Mouse (Mus musculus) regulatory T cell (primary cell): ENCODE measurements around the gene Polr2c.

ENCODE experiments used
- in situ Hi-C: fragments of 300-600 bp; cut with MboI, MseI; formaldehyde crosslinking; loops from one replicate; pipeline ENCODE4 v1.15.1; 2025; ENCODE audit warnings: high pct_unique_total_duplicates

Polr2c gene

DNA sequence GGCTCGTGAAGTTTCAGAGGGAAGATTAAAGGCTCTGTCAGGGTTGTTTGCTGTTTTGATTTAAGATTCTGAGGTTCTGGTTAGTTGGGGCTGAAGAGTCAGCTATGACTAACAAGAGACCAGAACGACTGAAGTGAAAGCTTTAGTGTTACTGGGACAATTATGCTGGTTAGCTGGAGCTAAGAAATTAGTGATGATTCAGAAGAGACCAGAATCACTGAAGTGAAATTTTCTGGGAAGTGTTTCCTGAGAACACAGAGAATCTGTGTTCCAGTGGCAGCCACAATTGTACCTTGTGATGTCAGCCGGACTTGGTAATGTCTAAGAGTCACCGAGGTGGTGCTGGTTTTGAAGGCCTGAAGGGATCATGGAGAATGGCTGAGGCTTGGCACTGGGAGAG lies 23.5 kb downstream of the Polr2c start:
- in situ Hi-C loops: no loop called here

DNA sequence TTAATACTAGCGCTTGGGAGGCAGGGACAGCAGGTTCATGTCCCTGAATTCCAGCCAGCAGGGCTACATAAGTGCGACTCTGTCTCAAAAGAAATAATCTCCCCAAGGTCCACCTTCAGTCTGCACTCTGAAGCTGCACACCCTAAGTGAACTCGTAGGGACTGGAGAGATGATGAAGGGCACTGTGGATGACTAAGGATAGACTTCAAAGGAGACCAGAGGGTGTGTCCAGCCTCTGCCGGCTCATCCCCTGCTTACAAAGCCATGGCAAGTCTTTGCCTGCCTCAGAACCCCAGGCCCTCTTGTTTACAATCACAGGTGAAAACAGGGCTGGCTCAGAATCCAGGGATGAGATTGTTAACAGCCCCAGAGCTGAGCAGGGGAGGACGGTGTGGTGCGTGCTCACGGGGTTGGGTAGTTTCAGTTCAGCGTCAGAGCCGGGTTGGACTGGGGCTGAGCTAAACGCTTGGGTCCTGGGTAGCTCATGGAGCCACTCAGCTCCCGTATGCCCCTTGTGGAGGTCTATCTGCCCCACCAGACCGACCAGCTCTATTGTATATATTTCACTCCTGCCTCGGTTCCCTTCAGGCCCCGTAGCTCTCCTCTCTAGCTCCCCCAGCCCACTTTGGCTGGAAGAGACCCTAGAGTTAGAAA lies 31.3 kb downstream of the Polr2c start:
- in situ Hi-C loops: no loop called here

DNA sequence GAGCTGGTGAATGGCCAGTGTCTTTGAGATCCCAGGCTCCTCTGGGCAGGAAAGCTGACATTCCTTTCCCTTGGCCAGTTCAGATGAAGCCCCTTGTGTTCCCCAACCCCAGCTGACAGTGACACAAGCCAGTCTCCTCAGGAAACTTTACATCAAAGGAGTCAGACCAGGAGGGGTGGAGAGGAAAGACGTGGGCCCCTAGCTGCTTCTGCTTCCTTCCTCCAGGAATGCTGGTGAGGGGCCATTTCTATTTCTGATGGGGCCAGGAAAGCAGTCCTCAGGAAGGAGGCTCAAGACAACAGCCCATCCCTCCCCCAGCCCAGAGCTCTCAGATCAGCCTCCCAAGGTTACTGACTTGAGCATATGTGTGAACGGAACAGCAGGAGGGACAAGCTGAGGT lies 35.7 kb downstream of the Polr2c start:
- in situ Hi-C loops: no loop called here

DNA sequence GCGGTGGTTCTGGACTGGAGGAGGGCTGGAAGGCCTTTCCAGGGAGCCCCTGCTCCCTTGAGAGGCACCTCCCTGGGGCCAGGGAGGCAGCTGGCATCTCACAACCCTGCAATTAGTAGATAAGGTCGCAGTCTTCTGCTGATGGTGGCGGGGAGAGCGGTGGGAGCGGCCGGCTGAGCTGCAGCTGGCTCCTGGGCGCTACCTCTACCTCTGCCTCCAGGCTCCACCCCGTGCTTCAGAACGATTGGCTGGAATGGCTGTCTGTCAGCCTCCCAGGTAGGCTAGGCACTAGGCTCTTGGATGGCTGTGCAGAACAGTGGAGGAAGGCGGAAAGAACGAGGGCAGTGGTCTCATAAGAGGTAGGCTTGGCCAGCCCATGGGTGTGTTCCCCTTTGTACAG lies 42.0 kb downstream of the Polr2c start:
- in situ Hi-C loops: no loop called here

DNA sequence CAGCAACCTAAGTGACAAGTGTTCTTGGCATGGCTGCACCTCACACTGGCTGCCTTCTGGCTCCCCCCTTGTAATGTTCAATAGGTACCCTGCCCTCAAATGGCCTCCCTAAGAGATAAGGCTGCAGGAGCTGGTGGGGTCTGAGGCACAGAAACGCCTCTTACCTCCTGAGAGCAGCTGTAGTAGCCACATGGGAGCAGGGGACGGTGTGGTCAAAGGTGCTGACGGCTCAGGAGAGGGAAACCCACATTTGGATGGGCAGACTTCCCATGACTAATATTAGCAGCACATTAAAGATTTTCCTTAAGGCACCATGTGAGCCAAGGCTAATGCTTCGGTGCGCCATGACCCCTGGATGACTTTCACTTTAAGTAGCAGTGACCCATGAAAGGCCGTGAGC lies 43.4 kb downstream of the Polr2c start:
- in situ Hi-C loops: no loop called here

DNA sequence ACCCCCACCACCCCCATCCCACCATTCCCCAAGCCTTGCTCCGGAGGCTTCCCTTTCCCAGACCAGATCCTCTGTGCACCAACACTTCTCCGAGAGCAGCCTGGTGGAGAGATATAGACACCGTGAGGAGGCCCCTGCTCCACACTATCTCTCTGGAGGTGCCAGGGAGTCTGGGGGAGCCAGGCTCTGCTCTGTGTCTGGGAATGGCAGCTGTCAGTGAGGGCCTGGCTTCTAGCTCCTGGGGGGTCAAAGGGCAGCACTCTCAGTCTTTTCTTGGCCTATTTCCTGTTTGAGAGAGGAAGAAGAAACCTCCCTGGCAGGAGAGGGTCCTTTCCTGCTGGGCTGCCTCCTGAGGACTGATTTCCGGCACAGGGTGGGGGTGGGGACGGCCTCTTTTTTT lies 43.8 kb downstream of the Polr2c start:
- in situ Hi-C loops: no loop called here

DNA sequence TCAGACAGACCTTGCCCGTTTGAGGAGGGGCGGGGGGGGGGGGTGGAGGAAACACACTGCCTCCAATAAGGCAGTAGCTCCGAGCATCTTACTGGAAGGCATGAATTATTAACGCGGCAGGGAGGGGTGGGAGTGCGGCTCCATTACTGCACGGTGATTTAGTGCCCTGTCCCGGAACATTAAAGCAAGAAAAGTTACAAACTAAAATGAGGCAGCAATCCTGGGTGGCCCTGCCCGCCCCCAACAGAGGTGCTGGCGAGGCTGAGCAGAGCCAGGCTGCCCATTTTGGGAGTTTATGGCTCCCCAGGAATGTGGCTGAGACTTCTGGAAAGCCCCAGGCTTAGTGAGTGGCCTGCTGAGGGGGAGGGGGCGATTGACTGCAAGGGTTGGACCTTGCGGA lies 46.5 kb downstream of the Polr2c start:
- in situ Hi-C loops: no loop called here

DNA sequence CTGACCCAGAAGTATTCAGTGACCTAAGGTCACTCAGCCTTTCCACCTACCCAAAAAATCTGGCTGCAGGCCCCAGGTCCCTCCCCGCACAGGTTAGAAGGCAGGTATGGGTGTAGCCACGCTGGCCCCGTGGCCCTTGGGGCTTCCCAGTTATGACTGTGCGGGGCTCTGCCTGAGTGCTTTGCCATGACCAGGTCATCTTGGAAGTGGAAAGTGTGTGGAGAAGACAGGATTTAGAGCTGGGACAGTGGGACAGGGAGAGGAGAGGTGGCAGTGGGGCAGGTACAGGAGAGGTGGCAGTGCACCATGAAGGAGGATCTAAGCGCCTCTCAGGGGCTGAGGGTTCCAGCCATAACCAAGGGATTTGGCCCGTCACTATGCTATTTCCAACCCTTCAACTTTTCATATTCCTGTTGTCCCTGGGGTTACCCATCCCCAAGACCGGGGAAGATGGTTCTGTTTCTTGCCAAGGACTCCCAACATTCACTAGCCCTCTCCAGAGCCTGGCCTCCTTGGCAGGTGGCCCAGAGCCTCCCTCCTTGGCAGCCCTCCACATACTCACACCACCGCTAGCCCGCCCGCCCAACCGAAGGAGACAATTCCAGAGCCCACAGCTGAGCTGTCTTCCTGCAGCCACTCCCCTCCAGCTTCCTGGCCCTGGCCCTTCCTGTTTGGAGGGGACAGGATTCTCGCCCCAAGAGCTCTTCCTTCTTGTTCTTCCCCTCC lies 47.4 kb downstream of the Polr2c start:
- in situ Hi-C loops: loop anchor here (5.0 kb wide), 1 partner anchor 918 kb away; no protein-coding TSS in a partner anchor

DNA sequence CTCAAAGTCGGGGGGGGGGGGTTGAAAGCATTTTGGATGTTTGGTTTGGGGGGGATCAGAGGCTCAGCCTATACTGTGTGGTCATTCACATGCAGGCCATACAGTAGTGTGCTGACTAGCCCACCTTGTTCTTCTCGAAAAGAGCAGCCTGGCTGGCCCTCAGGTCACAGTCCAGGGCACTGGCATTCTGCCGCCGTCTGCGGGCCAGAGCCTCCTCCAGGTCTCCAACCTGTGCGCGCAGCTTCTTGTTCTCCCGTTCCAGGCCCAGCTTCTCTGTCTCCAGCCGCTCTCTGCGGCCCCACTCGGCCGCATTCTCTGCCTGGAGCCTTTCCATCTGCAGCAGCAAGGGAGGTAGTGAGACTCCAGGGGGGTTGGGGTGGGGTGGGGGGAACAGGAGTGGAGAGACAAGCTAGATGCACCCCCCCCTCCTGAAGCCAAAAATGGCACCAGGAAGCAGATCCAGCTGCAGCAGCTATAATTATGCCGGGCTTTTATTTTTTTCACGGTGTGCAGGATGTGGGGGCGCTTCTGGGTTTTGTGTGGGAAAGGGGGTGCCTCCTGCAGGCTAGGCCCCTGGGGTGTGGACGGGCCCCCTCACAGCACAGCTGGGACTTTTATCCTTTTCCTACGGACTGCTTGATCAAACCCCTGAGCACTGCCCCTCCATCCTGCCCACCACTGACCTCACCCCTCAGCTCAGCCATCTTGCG lies 50.5 kb downstream of the Polr2c start:
- in situ Hi-C loops: loop anchor here (5.0 kb wide), 1 partner anchor 915 kb away; no protein-coding TSS in a partner anchor

DNA sequence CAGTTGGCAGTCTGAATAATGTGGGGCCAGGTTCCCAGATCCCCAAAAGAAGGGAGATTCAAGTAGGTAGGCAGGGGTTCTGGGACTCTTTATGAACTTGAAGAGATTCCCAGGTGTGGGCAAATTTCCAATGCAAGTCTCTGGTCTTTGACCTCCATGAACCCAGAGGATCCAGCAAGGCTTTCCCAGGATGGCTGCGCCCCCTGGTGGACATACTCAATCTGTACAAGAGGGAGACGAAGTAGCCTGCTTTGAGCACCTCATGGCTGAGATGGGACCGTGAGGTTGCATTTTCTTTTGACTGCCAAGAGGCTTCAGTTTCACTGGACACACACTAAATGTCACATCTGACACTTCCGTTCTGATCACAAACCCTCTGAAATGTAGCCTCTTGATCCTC lies 51.6 kb downstream of the Polr2c start:
- in situ Hi-C loops: loop anchor here (5.0 kb wide), 1 partner anchor 913 kb away; no protein-coding TSS in a partner anchor

DNA sequence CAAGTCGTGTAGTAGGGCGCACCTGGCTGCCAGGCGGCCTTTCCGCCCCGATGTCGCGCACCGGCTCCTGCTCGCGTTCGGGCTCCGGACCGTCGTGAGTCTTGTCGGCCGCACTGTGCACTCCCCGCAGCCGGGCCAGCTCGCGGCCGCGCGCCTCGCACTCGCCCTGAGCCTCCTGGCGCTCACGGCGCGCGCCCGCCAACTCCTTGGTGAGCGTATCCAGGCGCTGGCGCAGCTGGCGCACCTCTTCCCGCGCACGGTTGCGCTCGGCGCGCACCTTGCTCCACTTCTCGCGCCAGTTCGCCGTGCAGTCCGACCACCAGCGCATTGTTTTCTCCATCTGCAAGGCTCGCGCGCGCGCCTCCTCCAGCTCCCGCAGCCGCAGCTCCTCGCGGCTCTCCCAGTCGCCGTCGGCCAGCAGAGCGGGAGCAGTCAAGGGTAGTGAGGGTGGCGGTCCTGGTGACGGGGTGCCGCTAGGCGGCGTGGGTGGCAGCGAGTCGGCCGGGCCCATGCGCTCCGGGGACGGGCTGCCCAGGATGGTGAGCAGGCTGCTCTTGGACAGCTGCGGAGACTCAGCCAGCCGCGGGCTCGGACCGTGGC lies 55.9 kb downstream of the Polr2c start:
- in situ Hi-C loops: no loop called here

DNA sequence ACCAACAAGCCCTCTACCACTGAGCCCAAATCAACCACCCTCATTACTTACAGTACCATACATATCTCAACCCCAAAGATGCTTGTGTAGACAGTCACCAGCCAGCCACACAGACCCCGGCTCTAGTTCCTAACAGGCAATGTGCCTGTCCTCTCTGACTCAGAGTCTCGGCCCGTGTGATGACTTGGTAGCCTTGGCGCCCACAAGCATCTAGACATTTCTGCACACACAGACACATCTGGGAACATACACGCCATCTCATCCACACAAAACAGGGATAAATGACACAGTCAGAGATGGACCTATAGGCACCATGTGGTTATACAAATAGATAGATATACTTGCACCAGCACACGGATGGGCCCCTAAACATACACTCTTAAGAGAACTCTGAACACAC lies 57.0 kb downstream of the Polr2c start:
- in situ Hi-C loops: no loop called here

DNA sequence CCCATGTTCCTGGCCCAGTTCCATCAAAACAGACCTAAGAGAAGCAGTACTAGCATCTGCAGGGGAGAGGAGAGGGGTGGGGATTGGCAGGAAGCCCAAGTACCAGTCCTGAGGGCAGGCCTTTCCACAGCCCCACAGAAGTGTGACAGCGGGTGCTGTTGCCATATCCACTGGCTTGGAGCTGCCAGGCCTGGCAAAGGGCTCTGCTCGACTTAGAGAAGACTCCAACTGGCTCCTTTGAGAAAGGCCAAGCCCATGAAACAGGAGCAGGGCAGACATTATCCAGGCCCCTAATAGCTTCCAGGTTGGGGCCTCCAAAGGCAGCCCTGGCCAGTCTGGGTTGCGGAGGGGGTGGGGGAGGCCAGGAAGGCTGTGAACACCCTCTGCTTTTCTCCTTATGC lies 57.5 kb downstream of the Polr2c start:
- in situ Hi-C loops: no loop called here

DNA sequence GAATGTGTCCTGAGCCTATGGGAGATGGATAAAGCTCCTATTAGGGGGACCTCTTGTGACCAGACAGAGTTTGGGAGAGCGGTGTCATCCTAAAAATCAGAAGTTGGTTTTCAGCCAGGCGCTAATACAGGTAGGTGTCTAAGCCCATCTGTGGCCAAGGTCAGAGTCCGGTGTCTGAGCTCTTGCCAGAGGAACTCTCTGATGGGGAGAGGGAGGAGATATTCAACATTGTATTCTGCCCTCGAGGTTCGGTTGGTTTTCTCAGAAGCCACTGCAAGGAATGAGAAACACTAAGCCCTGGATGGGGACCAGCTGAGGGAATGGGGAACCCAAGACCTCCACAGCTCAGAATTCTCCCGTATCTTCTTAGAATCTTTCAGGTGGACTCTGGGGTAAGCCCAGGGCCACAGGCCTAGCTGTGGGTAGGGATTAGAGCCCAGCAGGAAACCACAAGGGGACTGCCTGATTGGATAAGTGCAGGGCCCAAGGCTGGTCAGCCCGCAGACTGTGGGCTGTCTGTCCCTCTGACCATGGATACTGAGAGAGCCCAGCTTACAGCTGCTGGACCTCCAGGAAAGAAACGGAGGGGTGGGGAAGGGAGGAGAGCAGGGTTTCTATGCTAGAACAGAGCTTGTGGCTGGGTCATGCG lies 59.2 kb downstream of the Polr2c start:
- in situ Hi-C loops: no loop called here

DNA sequence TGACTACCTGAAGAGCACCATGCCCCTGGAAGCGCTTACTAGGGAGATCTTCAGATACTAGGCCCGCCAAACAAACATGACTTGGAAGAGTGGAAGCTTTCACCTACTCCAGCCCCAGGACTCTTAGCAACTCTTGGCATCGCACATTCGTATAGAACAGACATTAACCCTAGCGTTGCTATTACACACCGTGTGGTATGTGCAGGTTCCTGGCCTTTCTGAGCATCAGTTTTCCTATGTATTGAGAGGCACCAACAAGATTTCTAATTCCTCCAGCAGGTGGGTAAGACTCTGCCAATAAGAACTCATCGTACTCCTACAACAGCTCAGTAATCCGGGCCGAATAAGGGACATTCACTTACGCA lies 59.7 kb downstream of the Polr2c start:
- in situ Hi-C loops: no loop called here

DNA sequence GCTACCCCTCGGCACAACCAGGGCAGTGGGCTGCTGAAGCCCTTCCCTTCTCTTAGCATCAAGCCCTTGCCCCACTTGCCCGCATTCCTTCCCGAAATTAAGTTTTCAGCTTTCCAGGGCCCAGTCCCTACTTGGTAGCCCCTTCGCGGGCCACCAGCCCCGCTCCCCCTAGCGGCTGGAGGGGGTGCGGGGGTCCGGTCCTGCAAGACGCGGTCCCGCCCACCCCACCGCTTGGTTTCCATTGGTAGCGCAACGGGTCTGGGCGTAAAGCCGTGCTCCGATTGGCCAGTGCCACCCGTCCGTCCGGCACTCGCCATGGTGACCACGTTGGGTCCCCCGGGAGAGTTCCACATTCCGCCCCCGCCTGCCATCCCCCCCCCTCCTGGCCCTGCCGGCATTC lies 60.1 kb downstream of the Polr2c start:
- in situ Hi-C loops: no loop called here

DNA sequence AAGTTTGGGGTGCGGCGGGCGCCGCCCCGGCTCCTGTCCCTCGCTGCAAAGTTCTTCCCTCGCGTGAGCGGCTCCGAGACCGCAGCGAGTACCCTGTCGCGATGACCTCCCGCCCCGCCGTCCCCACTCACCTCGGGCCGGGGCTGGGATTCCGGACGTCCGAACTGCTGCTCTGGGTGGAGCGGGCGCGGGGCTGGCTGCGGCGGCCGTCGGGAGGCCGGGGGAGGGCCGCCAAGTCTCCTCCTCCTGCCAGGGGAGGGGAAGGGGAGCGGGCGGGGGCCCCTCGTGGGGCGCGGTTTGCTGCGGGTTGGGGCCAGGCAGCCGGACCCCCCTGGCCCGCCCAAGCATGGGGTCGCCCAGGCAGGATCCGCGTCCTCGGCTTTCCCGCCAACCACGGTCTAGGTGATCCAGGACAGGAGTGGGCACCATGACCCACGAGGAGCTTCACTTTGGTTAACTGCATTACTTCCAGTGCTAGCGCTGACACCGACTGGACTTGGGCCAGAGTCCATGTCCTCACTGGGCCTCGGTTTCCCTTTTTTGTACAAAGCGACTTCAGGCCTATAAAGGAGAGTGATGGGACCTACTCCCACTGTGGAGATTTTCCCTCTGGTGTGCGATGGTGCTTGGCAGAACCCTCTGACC lies 60.7 kb downstream of the Polr2c start, which contains the start of gene Ccdc102a:
Gene Ccdc102a, minus strand, starts transcription at position 248 of the 645 bp plus-strand sequence.
- in situ Hi-C loops: no loop called here

DNA sequence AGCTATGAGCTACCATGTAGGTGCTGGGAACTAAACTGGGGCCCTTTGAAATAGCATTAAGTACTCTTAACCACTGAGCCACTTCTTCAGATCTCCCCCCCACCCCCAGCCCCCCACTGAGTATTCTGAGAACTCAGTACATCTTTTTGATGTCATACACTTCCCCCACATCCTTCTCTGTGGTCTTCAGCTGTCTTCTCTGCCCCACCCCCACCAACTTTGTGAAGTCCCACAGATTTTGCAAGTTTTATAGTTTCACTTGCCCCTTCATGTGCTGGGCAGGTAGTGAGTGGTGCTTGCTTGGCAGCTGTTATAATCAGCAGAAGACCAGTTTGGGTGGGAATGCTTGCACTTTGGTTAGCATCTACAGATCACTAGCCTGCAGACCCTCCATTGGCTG lies 62.0 kb downstream of the Polr2c start:
- in situ Hi-C loops: no loop called here

DNA sequence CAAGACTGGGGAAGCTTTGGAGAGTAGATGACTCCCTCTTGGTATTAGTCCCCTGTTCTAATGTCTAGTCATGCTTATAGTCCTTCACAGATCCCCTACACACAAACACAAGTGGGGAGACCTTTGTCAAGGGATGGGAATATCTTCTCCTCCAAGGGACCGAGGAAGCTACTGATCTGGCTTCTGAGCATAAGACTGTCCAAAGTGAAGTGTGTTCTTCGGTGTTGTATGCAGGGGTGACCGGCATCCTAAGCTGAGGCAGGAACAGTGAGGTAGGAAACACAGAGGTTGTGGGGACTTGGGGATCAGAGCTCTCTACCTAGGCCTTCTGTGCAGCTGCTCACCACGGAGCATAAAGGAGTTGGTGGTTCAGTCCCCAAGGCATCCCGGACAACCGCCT lies 64.9 kb downstream of the Polr2c start:
- in situ Hi-C loops: no loop called here

DNA sequence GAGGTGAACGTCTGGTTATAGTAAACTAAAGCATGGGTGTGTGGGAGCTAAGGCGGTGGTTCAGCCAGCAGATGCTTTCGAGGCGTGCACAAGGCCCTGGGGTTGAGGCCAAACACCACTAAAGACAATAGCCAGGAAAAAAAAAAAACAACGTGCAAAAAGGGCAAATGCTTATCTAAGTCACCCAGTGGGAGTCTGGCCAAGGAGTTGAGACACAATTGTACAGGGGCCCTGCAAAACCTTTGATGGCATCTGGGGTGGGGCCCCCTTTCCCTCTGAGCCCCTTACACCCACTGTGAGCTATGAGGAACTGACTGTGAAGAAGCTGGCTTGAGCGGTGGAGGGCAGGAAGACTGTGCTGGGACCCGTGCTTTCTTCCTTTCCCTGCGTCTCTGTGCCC lies 65.4 kb downstream of the Polr2c start:
- in situ Hi-C loops: no loop called here
